Mouse (Mus musculus) limb, embryonic 14.5 days (tissue): Measurements from ENCODE around the gene Zfp697. TPM values are rescaled to one million over a fixed set of nuclear protein-coding genes. Genes with fewer than 3 reads are reported as not detected.
"Not testable (repeated sequence)": the region's sequence is repeated elsewhere in the genome, so short reads cannot be mapped to it uniquely, and the experiment has no call there.

Experiments used
- ATAC-seq: fragments of 200-750 bp; cut with Nextera tagmentation; 2 replicates; pipeline ENCODE4 v1.8.0; 2017; ENCODE audit warnings: low read depth, moderate number of reproducible peaks, moderate TSS enrichment; ENCODE audit not compliant: low FRiP score
- DNase-seq: peaks from one replicate; pipeline ENCODE4 v3.0.0-alpha.2; 2015; ENCODE audit warnings: low spot score
- H3K27ac ChIP-seq: fragments of 300-500 bp; sonication (generic); replicated peaks from 2 replicates; pipeline ENCODE4 v1.5.1; 2014; ENCODE audit warnings: low read depth, mild to moderate bottlenecking, low read length, moderate library complexity, mixed read lengths
- H3K27me3 ChIP-seq: fragments of 300-500 bp; sonication (generic); 2 replicates; pipeline ENCODE4 v1.6.1; 2014; ENCODE audit warnings: low read length, mixed read lengths; ENCODE audit not compliant: control insufficient read depth, insufficient read depth
- H3K36me3 ChIP-seq: fragments of 300-500 bp; sonication (generic); 2 replicates; pipeline ENCODE4 v1.6.1; 2014; ENCODE audit warnings: mild to moderate bottlenecking, low read length, moderate library complexity, mixed read lengths; ENCODE audit not compliant: control insufficient read depth, insufficient read depth
- H3K4me1 ChIP-seq: fragments of 300-500 bp; sonication (generic); 2 replicates; pipeline ENCODE4 v1.6.1; 2014; ENCODE audit warnings: antibody characterized with exemption, low read length, mixed read lengths; ENCODE audit not compliant: control insufficient read depth, insufficient read depth
- H3K4me2 ChIP-seq: fragments of 300-500 bp; sonication (generic); replicated peaks from 2 replicates; pipeline ENCODE4 v1.6.1; 2014; ENCODE audit warnings: low read depth, mild to moderate bottlenecking, low read length, moderate library complexity; ENCODE audit not compliant: severe bottlenecking
- H3K4me3 ChIP-seq: fragments of 300-500 bp; sonication (generic); replicated peaks from 2 replicates; pipeline ENCODE4 v1.5.1; 2014; ENCODE audit warnings: low read length
- H3K9ac ChIP-seq: fragments of 300-500 bp; sonication (generic); 2 replicates; pipeline ENCODE4 v1.6.1; 2014; ENCODE audit warnings: mild to moderate bottlenecking, low read depth, low read length, moderate library complexity; ENCODE audit not compliant: severe bottlenecking
- H3K9me3 ChIP-seq: fragments of 300-500 bp; sonication (generic); 2 replicates; pipeline ENCODE4 v1.6.1; 2016; ENCODE audit warnings: low read length; ENCODE audit not compliant: control insufficient read depth
- POLR2A ChIP-seq: fragments of 200-500 bp; IDR thresholded peaks from 2 replicates; pipeline ENCODE4 v1.8.0; 2012; ENCODE audit warnings: inconsistent platforms, mild to moderate bottlenecking, moderate library complexity, borderline replicate concordance; ENCODE audit not compliant: insufficient read depth, insufficient read length; ENCODE audit errors: extremely low read depth
- WGBS: fragments of 180-500 bp; shearing (Covaris S2); extraction: QIAGEN DNeasy Blood & Tissue Kit; methylation state at CpG from one replicate; pipeline ENCODE4 v1.1.7; 2014; 5-methylcytosine and 5-hydroxymethylcytosine counted together
- polyA plus RNA-seq, 2 experiments: library from polyadenylated mRNA; depleted of rRNA in 1 of 2; stranded (reverse) in 1 of 2; unstranded in 1 of 2; fragments of >200 nt; fragmentation: Nextera tagmentation in 1 of 2; extraction: Ambion mirVana in 1 of 2; gene quantifications; 2 replicates each; pipeline versions ENCODE4 v1.2.1 to v1.2.3; 2012 to 2014

Gene Zfp697
- polyA plus RNA-seq, 2 experiments = 6.4 to 8.6 TPM

DNA sequence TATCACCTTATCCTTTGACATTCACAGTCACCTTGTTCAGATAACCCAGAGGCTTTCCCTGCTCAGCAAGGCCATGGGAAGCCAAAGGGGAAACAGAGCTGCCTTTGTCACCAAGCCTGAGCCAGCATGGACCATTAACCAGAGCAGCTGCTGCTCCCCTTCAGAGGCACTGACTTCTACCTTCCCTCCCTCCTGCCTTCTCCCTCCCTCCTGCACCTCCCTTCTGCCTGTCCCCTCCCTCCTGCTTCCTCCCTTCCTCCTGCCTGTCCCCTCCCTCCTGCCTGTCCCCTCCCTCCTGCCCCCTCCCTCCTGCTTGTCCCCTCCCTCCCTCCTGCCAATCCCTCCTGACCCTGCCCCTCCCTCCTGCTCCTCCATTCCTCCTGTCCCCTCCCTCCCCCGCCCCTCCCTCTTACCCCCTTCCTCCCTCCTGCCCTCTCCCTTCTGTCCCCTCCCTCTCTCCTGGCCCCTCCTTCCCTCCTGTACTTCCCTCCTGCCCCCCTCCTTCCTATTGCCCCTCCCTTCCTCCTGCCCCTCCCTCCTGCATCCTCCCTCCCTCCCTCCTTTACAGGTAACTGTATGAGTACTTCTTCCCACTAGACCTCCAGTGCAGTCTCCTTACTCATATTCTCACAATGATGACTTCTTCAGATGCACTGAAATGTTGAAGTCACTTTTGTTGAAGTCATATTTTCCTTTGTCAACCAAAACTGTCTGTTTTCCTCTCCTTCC, 52.0 kb downstream of the Zfp697 start:
- Histone ChIP-seq H3K27ac (no peak overlapping the region), H3K9ac (no peak overlapping the region), H3K27me3 (peaks cover 6% of the 10 kb centered on the region), H3K4me3 (no peak overlapping the region), H3K36me3 (no peaks in the 10 kb centered on the region), H3K4me1 (no peaks in the 10 kb centered on the region), H3K9me3 (no peaks in the 10 kb centered on the region), H3K4me2 (no peak overlapping the region)
- no peak for TF ChIP-seq POLR2A
- DNase-seq (no peak), ATAC-seq (no peak; the same call in 1 of the 2 replicates)
- WGBS = 14% methylated on average over 1 of the region's 1 CpGs

DNA sequence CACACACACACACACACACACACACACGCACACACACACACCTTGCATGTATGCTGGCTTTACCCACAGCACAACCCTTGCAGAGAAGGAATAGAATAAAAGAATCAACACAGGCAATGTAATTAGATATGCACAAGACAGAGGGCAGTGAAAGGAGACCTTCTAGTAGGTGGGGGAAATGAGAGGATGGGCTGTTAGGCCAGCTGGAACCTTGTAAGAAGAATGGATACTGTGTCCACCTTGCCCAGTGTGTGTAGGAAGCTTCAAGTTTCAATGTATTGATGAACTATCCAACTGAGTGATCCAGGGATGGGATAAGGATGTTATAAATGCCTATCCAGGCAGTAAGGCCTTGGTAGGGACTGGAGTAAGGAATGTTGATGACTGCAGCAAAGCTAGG, 52.8 kb downstream of the Zfp697 start:
- no peak for ATAC-seq
- no peaks in the 10 kb centered on the region for H3K36me3 ChIP-seq
- no peak overlapping the region for H3K27ac ChIP-seq
- no peaks in the 10 kb centered on the region for H3K27me3 ChIP-seq
- H3K9me3 ChIP-seq = no peaks in the 10 kb centered on the region
- TF ChIP-seq POLR2A = no peak
- no peaks in the 10 kb centered on the region for H3K4me1 ChIP-seq
- H3K4me2 ChIP-seq = no peak overlapping the region
- no peak overlapping the region for H3K9ac ChIP-seq
- no peak overlapping the region for H3K4me3 ChIP-seq
- DNase-seq = no peak
- 81% methylated on average over 1 of the region's 1 CpGs for WGBS

- not testable (repeated sequence) for H3K4me3 ChIP-seq, H3K4me2 ChIP-seq, H3K4me1 ChIP-seq, H3K27ac ChIP-seq, ATAC-seq, H3K36me3 ChIP-seq, H3K27me3 ChIP-seq, DNase-seq, H3K9ac ChIP-seq, H3K9me3 ChIP-seq
- WGBS = 34% methylated on average over 3 of the region's 3 CpGs
These were observed 60.0 kb downstream of the Zfp697 start for GRCm38 (mm10) chr3:98442245-98442644.

DNA sequence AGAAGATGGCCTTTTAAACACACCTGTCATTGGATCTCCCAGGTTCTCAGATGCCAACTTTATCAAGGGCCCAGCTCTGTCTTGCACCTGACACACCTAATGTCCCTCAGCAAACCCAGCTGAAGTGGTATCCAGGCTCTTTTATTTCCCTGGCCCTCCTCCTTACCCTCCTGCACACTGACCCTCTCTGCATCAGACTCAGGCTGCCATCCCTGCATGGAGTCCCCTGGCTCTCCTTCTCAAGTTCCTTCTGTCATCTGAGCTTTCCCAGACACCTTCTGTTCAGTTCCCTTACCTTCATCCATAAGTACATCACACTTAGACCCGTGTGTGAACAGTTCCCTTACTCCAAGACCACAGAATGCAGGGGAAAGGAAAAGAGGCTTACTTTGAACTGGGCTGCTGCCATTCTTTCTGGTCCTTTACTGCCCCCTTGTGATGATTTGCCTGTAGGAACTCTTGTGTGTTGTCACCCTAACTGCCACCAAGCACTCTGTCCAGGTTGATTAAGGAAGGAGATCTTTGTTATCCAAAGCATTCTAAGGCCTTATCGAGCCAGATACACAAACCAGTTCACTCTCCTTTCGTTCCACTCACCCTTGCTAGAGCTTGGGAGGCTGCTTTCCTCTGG, 61.0 kb downstream of the Zfp697 start:
- H3K27ac ChIP-seq, H3K9ac ChIP-seq, H3K36me3 ChIP-seq, H3K4me1 ChIP-seq, H3K4me2 ChIP-seq, H3K9me3 ChIP-seq, DNase-seq, ATAC-seq, H3K4me3 ChIP-seq, H3K27me3 ChIP-seq: not testable (repeated sequence)
- WGBS = 22% methylated on average over 3 of the region's 3 CpGs

GRCm38 (mm10) chr3:98443924-98444323, 61.7 kb downstream of the Zfp697 start:
- not testable (repeated sequence) for H3K27ac ChIP-seq, DNase-seq, H3K36me3 ChIP-seq, H3K4me1 ChIP-seq, H3K4me2 ChIP-seq, ATAC-seq, H3K4me3 ChIP-seq, H3K27me3 ChIP-seq, H3K9ac ChIP-seq, H3K9me3 ChIP-seq
- WGBS = no CpG with 5 or more reads among the region's 1 CpGs

DNA sequence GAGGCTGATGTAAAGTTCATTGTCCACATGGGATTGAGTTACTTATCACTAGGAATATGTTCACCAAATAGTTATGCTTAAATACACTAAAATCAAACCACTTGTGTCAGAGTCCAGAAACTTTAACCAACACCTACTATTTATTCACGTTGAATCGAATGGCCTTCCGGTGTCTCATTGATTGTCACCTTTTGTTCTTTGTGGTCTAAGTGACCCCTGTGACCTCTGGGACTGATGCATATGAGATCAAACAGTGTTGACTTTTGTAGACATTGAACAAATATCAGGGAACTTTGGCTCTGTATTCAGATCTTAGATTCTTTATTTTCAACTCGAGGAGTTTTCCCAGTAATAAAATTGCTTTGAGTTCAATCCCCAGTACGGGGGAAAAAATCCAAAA, 71.5 kb downstream of the Zfp697 start:
- H3K4me2 ChIP-seq, H3K36me3 ChIP-seq, H3K9ac ChIP-seq, ATAC-seq, H3K4me1 ChIP-seq, H3K9me3 ChIP-seq, H3K27me3 ChIP-seq, H3K4me3 ChIP-seq, DNase-seq, H3K27ac ChIP-seq: not testable (repeated sequence)
- 83% methylated on average over 5 of the region's 5 CpGs for WGBS

- not testable (repeated sequence) for H3K4me2 ChIP-seq, H3K27me3 ChIP-seq, H3K9me3 ChIP-seq, H3K4me3 ChIP-seq, H3K4me1 ChIP-seq, H3K27ac ChIP-seq, H3K36me3 ChIP-seq, DNase-seq, ATAC-seq, H3K9ac ChIP-seq
- WGBS = no CpG with 5 or more reads among the region's 1 CpGs
These were observed 74.8 kb downstream of the Zfp697 start, which contains the start of gene Gm4450 for GRCm38 (mm10) chr3:98457026-98457425. Gm4450 (minus strand) TSS chr3:98457126.

GRCm38 (mm10) chr3:98469323-98469722, 87.1 kb downstream of the Zfp697 start:
- not testable (repeated sequence) for H3K4me3 ChIP-seq, H3K4me1 ChIP-seq, DNase-seq, H3K36me3 ChIP-seq, H3K9ac ChIP-seq, H3K4me2 ChIP-seq, H3K27ac ChIP-seq, H3K9me3 ChIP-seq, H3K27me3 ChIP-seq, ATAC-seq
- 38% methylated on average over 1 of the region's 2 CpGs for WGBS
